13 mouse cellular contexts compared by ENCODE assay signal in genomic region chr10:80503599-80504220, GRCm38 (mm10). TPM values are rescaled to one million over a fixed set of nuclear protein-coding genes. Genes with fewer than 3 reads are reported as not detected.
DNase-seq lines count a peak whose midpoint lies in the region; ATAC-seq lines count a peak whose summit lies in the region.
"Had no signal": no experiment of that assay in that cellular context is flagged by ENCODE, and none has a peak within 500 bp of the region (broad histone marks: within the 10 kb centered on the region; RNA-seq: fewer than 3 reads in every experiment).

No protein-coding gene starts in this region.

- 1% methylated on average over 27 of the region's 27 CpGs for WGBS in midbrain, embryonic 10.5 days
- WGBS in midbrain, embryonic 14.5 days = 1% methylated on average over 27 of the region's 27 CpGs
- WGBS in heart, embryonic 11.5 days (ENCODE audit: insufficient replicate concordance) = 1% methylated on average over 27 of the region's 27 CpGs
- WGBS in liver, embryonic 12.5 days (ENCODE audit: insufficient replicate concordance) = 5% methylated on average over 27 of the region's 27 CpGs
- 3% methylated on average over 27 of the region's 27 CpGs for WGBS in stomach, embryonic 15.5 days

- no peak overlapping the region for H3K27ac ChIP-seq in midbrain, embryonic 10.5 days (replicated peaks)
- no peak overlapping the region for H3K27ac ChIP-seq in midbrain, embryonic 14.5 days (replicated peaks; ENCODE audit: low read depth, low read length)
- H3K27ac ChIP-seq in heart, embryonic 11.5 days (ENCODE audit: low read depth, low read length) = no peak overlapping the region
- no peak overlapping the region for H3K27ac ChIP-seq in liver, embryonic 12.5 days
- no peak overlapping the region for H3K27ac ChIP-seq in stomach, embryonic 15.5 days
- H3K27ac ChIP-seq: embryonic facial prominence, embryonic 15.5 days had no signal

- peaks cover 36% of the 10 kb centered on the region for H3K4me1 ChIP-seq in midbrain, embryonic 10.5 days
- no peaks in the 10 kb centered on the region for H3K4me1 ChIP-seq in midbrain, embryonic 14.5 days (ENCODE audit: control insufficient read depth, insufficient read depth, low read length)
- no peaks in the 10 kb centered on the region for H3K4me1 ChIP-seq in heart, embryonic 11.5 days (ENCODE audit: control insufficient read depth, insufficient read depth, low read length)
- peaks cover 17% of the 10 kb centered on the region for H3K4me1 ChIP-seq in liver, embryonic 12.5 days
- H3K4me1 ChIP-seq in stomach, embryonic 15.5 days = no peaks in the 10 kb centered on the region; the same call in 1 of the 2 replicates

- no peaks in the 10 kb centered on the region for H3K9me3 ChIP-seq in midbrain, embryonic 10.5 days (replicated peaks)
- H3K9me3 ChIP-seq in midbrain, embryonic 14.5 days (ENCODE audit: control insufficient read depth, low read length) = no peaks in the 10 kb centered on the region
- no peaks in the 10 kb centered on the region for H3K9me3 ChIP-seq in heart, embryonic 11.5 days (replicated peaks; ENCODE audit: control insufficient read depth, low read length)
- no peaks in the 10 kb centered on the region for H3K9me3 ChIP-seq in liver, embryonic 12.5 days (replicated peaks)
- H3K9me3 ChIP-seq in stomach, embryonic 15.5 days = no peaks in the 10 kb centered on the region
- H3K9me3 ChIP-seq: embryonic facial prominence, embryonic 15.5 days; G1E had no signal

- peaks cover 98% of the 10 kb centered on the region for H3K27me3 ChIP-seq in midbrain, embryonic 10.5 days (ENCODE audit: low read depth, poor library complexity, severe bottlenecking)
- peaks cover 70% of the 10 kb centered on the region for H3K27me3 ChIP-seq in midbrain, embryonic 14.5 days (ENCODE audit: control insufficient read depth, insufficient read depth, low read length)
- H3K27me3 ChIP-seq in heart, embryonic 11.5 days (ENCODE audit: control insufficient read depth, insufficient read depth, low read length) = peaks cover 84% of the 10 kb centered on the region
- H3K27me3 ChIP-seq in liver, embryonic 12.5 days (replicated peaks) = peaks cover 99% of the 10 kb centered on the region
- peaks cover 73% of the 10 kb centered on the region for H3K27me3 ChIP-seq in stomach, embryonic 15.5 days (replicated peaks)

- no peaks in the 10 kb centered on the region for H3K36me3 ChIP-seq in midbrain, embryonic 10.5 days
- no peaks in the 10 kb centered on the region for H3K36me3 ChIP-seq in midbrain, embryonic 14.5 days (ENCODE audit: control insufficient read depth, insufficient read depth, low read length)
- H3K36me3 ChIP-seq in heart, embryonic 11.5 days (ENCODE audit: control insufficient read depth, insufficient read depth, low read length) = no peaks in the 10 kb centered on the region
- no peaks in the 10 kb centered on the region for H3K36me3 ChIP-seq in liver, embryonic 12.5 days
- no peaks in the 10 kb centered on the region for H3K36me3 ChIP-seq in stomach, embryonic 15.5 days
- H3K36me3 ChIP-seq: embryonic facial prominence, embryonic 15.5 days; G1E had no signal

- H3K4me2 ChIP-seq in midbrain, embryonic 14.5 days (ENCODE audit: low read length) = no peak overlapping the region
- peak overlapping the region; percentile 36 for H3K4me2 ChIP-seq in heart, embryonic 11.5 days
- H3K4me2 ChIP-seq in liver, embryonic 12.5 days = peak overlapping the region; percentile 10; the same call in 1 of the 2 replicates
- peak overlapping the region; percentile 3; the same call in 1 of the 2 replicates for H3K4me2 ChIP-seq in stomach, embryonic 15.5 days
- H3K4me2 ChIP-seq: embryonic facial prominence, embryonic 15.5 days had no signal

- no peak overlapping the region; the same call in 1 of the 2 replicates for H3K9ac ChIP-seq in midbrain, embryonic 14.5 days (replicated peaks; ENCODE audit: low read length)
- no peak overlapping the region for H3K9ac ChIP-seq in heart, embryonic 11.5 days (ENCODE audit: low read depth, low read length)
- H3K9ac ChIP-seq in liver, embryonic 12.5 days = no peak overlapping the region
- no peak overlapping the region for H3K9ac ChIP-seq in stomach, embryonic 15.5 days
- H3K9ac ChIP-seq: embryonic facial prominence, embryonic 15.5 days had no signal

- no peak for ATAC-seq in midbrain, embryonic 14.5 days (ENCODE audit: low FRiP score, low TSS enrichment)
- ATAC-seq in heart, embryonic 11.5 days (replicated peaks; ENCODE audit: insufficient number of reproducible peaks, low FRiP score, low TSS enrichment) = no peak
- ATAC-seq in liver, embryonic 12.5 days = no peak
- ATAC-seq in stomach, embryonic 15.5 days (ENCODE audit: insufficient read depth, low FRiP score, low read depth) = peak; percentile 68; the same call in 1 of the 2 replicates
- ATAC-seq in inflammation-experienced regulatory T-cells, adult 6 months = no peak

- peak; percentile 42 for DNase-seq in midbrain, embryonic 10.5 days (ENCODE audit: low spot score)
- no peak for DNase-seq in midbrain, embryonic 14.5 days
- no peak for DNase-seq in urinary bladder, adult 2 months (ENCODE audit: low spot score)
- no peak for DNase-seq in cerebellum, postnatal 10 days
- DNase-seq: layer of hippocampus, adult 9-11 months; right cerebral cortex, adult 18-20 months; thymus, postnatal 36 days had no signal

- peak overlapping the region; percentile 5; the same call in 1 of the 2 replicates for H3K4me3 ChIP-seq in midbrain, embryonic 10.5 days
- no peak overlapping the region for H3K4me3 ChIP-seq in midbrain, embryonic 14.5 days (replicated peaks; ENCODE audit: low read depth, low read length)
- H3K4me3 ChIP-seq in heart, embryonic 11.5 days (ENCODE audit: low read depth, low read length) = peak overlapping the region; percentile 6; the same call in 1 of the 2 replicates
- H3K4me3 ChIP-seq in liver, embryonic 12.5 days = no peak overlapping the region; the same call in 1 of the 2 replicates
- H3K4me3 ChIP-seq in stomach, embryonic 15.5 days (replicated peaks) = no peak overlapping the region
- H3K4me3 ChIP-seq: embryonic facial prominence, embryonic 15.5 days had no signal

RNA-seq across cellular contexts. Expression of gene Onecut3, which starts 9.1 kb away (rescaled TPM):
- 1.4 and 2.1 TPM in 2 replicates for polyA plus RNA-seq in midbrain, embryonic 10.5 days (2016; fragmentation: Nextera tagmentation; extraction: Ambion mirVana)
- polyA plus RNA-seq in midbrain, embryonic 14.5 days (2014; fragmentation: Nextera tagmentation; extraction: Ambion mirVana) = 2.2 and 2.4 TPM in 2 replicates
- 0.04 TPM in 1 of 2 replicates, not detected in the other for polyA plus RNA-seq in heart, embryonic 11.5 days (2014; fragmentation: Nextera tagmentation; extraction: Ambion mirVana)
- polyA plus RNA-seq in liver, embryonic 12.5 days (2016; fragmentation: Nextera tagmentation; extraction: Ambion mirVana) = 0.29 and 0.33 TPM in 2 replicates
- 0.18 and 0.21 TPM in 2 replicates for polyA plus RNA-seq in stomach, embryonic 15.5 days (2015; fragmentation: Nextera tagmentation; extraction: Ambion mirVana)
- polyA plus RNA-seq in urinary bladder, adult 2 months (2012; rRNA removed) = not detected in 2 replicates
- not detected for polyA plus RNA-seq in inflammation-experienced regulatory T-cells, adult 6 months (2017; shearing (Covaris generic))
- polyA plus RNA-seq: embryonic facial prominence, embryonic 15.5 days; G1E had no signal

RNA-seq across cellular contexts. Expression of gene Atp8b3, which starts 35.2 kb away (rescaled TPM):
- 0.41 and 0.79 TPM in 2 replicates for polyA plus RNA-seq in midbrain, embryonic 10.5 days (2016; fragmentation: Nextera tagmentation; extraction: Ambion mirVana)
- 0.76 and 0.78 TPM in 2 replicates for polyA plus RNA-seq in midbrain, embryonic 14.5 days (2014; fragmentation: Nextera tagmentation; extraction: Ambion mirVana)
- 0.09 TPM in 1 of 2 replicates, not detected in the other for polyA plus RNA-seq in heart, embryonic 11.5 days (2014; fragmentation: Nextera tagmentation; extraction: Ambion mirVana)
- 0.02 and 0.08 TPM in 2 replicates for polyA plus RNA-seq in liver, embryonic 12.5 days (2016; fragmentation: Nextera tagmentation; extraction: Ambion mirVana)
- polyA plus RNA-seq in stomach, embryonic 15.5 days (2015; fragmentation: Nextera tagmentation; extraction: Ambion mirVana) = 0.19 and 0.32 TPM in 2 replicates
- 0.03 TPM in 1 of 2 replicates, not detected in the other for polyA plus RNA-seq in urinary bladder, adult 2 months (2012; rRNA removed)
- polyA plus RNA-seq in inflammation-experienced regulatory T-cells, adult 6 months (2017; shearing (Covaris generic)) = not detected

RNA-seq across cellular contexts. Expression of gene Rexo1, which starts 57.6 kb away (rescaled TPM):
- 31.6 and 35.3 TPM in 2 replicates for polyA plus RNA-seq in midbrain, embryonic 10.5 days (2016; fragmentation: Nextera tagmentation; extraction: Ambion mirVana)
- 31.7 and 34.2 TPM in 2 replicates for polyA plus RNA-seq in midbrain, embryonic 14.5 days (2014; fragmentation: Nextera tagmentation; extraction: Ambion mirVana)
- polyA plus RNA-seq in heart, embryonic 11.5 days (2014; fragmentation: Nextera tagmentation; extraction: Ambion mirVana) = 18.0 and 18.1 TPM in 2 replicates
- polyA plus RNA-seq in liver, embryonic 12.5 days (2016; fragmentation: Nextera tagmentation; extraction: Ambion mirVana) = 23.2 and 23.9 TPM in 2 replicates
- 23.2 and 23.3 TPM in 2 replicates for polyA plus RNA-seq in stomach, embryonic 15.5 days (2015; fragmentation: Nextera tagmentation; extraction: Ambion mirVana)
- polyA plus RNA-seq in urinary bladder, adult 2 months (2012; rRNA removed) = 21.2 and 26.6 TPM in 2 replicates
- polyA plus RNA-seq in inflammation-experienced regulatory T-cells, adult 6 months (2017; shearing (Covaris generic)) = 10 to 100 TPM; 11.3 to 18.6 (median 14.9) TPM

Comparison
In these comparisons a context has a peak if more than half of its experiments do, and no peak if none do; other contexts are left out.
1. H3K4me3 ChIP-seq: peak in midbrain, embryonic 10.5 days (single experiment) and heart, embryonic 11.5 days (single experiment); none in midbrain, embryonic 14.5 days (single experiment), liver, embryonic 12.5 days (single experiment) and stomach, embryonic 15.5 days (single experiment).